Mouse (Mus musculus) granulocyte monocyte progenitor cell, adult 5-6 weeks (primary cell): ENCODE results near the gene Rab27a. TPM values are rescaled to one million over a fixed set of nuclear protein-coding genes. Genes with fewer than 3 reads are reported as not detected.

ENCODE experiments used
- ATAC-seq: replicated peaks from 2 replicates; pipeline ENCODE4 v1.8.0; 2016; ENCODE audit warnings: mild to moderate bottlenecking, moderate TSS enrichment, inconsistent platforms; ENCODE audit not compliant: poor library complexity, severe bottlenecking
- total RNA-seq, 2 experiments: library from RNA; stranded (forward) in 1 of 2; stranded (reverse) in 1 of 2; fragments of 200-712, 200-1000 nt in 1 of 2; fragments of >200 nt in 1 of 2; fragmentation: Nextera tagmentation in 1 of 2; gene quantifications; 2 replicates each; pipeline ENCODE4 v1.2.3; 2014 to 2017

The Rab27a gene
- total RNA-seq (2014; fragmentation: Nextera tagmentation) = 92.8 and 93.0 TPM in 2 replicates
- 171 and 187 TPM in 2 replicates for total RNA-seq (2017)

- ATAC-seq = peak; percentile 74
Observed at GRCm38 (mm10) chr9:73044146-73045079, at the start of gene Rab27a. TSS of gene Rab27a (plus strand) at chr9:73044854.

GRCm38 (mm10) chr9:72996167-72996566, 48.5 kb upstream of the Rab27a start:
- no peak for ATAC-seq

GRCm38 (mm10) chr9:72996806-72997205, 47.8 kb upstream of the Rab27a start:
- ATAC-seq = no peak

- no peak for ATAC-seq
Observed at GRCm38 (mm10) chr9:73000487-73000886, 44.2 kb upstream of the Rab27a start.

GRCm38 (mm10) chr9:73001314-73002011, 43.2 kb upstream of the Rab27a start:
- peak; percentile 62 for ATAC-seq

- no peak for ATAC-seq
Observed at GRCm38 (mm10) chr9:73002177-73002576, 42.5 kb upstream of the Rab27a start.

GRCm38 (mm10) chr9:73004076-73004475, 40.6 kb upstream of the Rab27a start:
- no peak for ATAC-seq

GRCm38 (mm10) chr9:73005106-73005505, 39.5 kb upstream of the Rab27a start:
- ATAC-seq = no peak

GRCm38 (mm10) chr9:73006175-73006574, 38.5 kb upstream of the Rab27a start:
- no peak for ATAC-seq

GRCm38 (mm10) chr9:73008384-73008783, 36.3 kb upstream of the Rab27a start:
- peak; percentile 71 for ATAC-seq

- ATAC-seq = no peak
Observed at GRCm38 (mm10) chr9:73012629-73013028, 32.0 kb upstream of the Rab27a start.

- no peak for ATAC-seq
Observed at GRCm38 (mm10) chr9:73014724-73015123, 29.9 kb upstream of the Rab27a start.

GRCm38 (mm10) chr9:73019841-73020240, 24.8 kb upstream of the Rab27a start:
- ATAC-seq = no peak

GRCm38 (mm10) chr9:73020566-73021097, 24.0 kb upstream of the Rab27a start:
- ATAC-seq = no peak

GRCm38 (mm10) chr9:73025818-73026636, 18.6 kb upstream of the Rab27a start:
- ATAC-seq = no peak

GRCm38 (mm10) chr9:73030443-73030842, 14.2 kb upstream of the Rab27a start:
- ATAC-seq = peak; percentile 79

- no peak for ATAC-seq
Observed at GRCm38 (mm10) chr9:73031421-73031820, 13.2 kb upstream of the Rab27a start.

- no peak for ATAC-seq
Observed at GRCm38 (mm10) chr9:73033406-73033805, 11.2 kb upstream of the Rab27a start.

GRCm38 (mm10) chr9:73039222-73039945, 5.3 kb upstream of the Rab27a start:
- peak; percentile 79 for ATAC-seq
